Mouse (Mus musculus) thymus, postnatal 14 days (tissue): Measurements from ENCODE around the gene Hspb1.

Experiments
- DNase-seq: peaks from one replicate; pipeline ENCODE4 v3.0.0; 2021

Gene Hspb1

GRCm38 (mm10) chr5:135913201-135913600, 25.5 kb downstream of the Hspb1 start:
- DNase-seq, result peak; percentile 32

- DNase-seq, result no peak
Measured at GRCm38 (mm10) chr5:135914156-135914555, 26.4 kb downstream of the Hspb1 start.

- no peak for DNase-seq
Measured at GRCm38 (mm10) chr5:135916051-135916565, 28.4 kb downstream of the Hspb1 start.

GRCm38 (mm10) chr5:135916601-135917000, 28.9 kb downstream of the Hspb1 start:
- DNase-seq, result no peak

GRCm38 (mm10) chr5:135917327-135918058, 29.8 kb downstream of the Hspb1 start:
- DNase-seq, result no peak

GRCm38 (mm10) chr5:135918059-135918437, 30.3 kb downstream of the Hspb1 start:
- DNase-seq, result no peak

GRCm38 (mm10) chr5:135918593-135918992, 30.9 kb downstream of the Hspb1 start:
- no peak for DNase-seq

GRCm38 (mm10) chr5:135919902-135920301, 32.2 kb downstream of the Hspb1 start:
- DNase-seq, result no peak

GRCm38 (mm10) chr5:135923901-135924300, 36.2 kb downstream of the Hspb1 start:
- DNase-seq, result no peak

GRCm38 (mm10) chr5:135929685-135930424, 42.1 kb downstream of the Hspb1 start:
- no peak for DNase-seq

GRCm38 (mm10) chr5:135931526-135931925, 43.8 kb downstream of the Hspb1 start:
- DNase-seq, result no peak

GRCm38 (mm10) chr5:135932359-135932758, 44.6 kb downstream of the Hspb1 start:
- DNase-seq, result no peak

- DNase-seq, result no peak
Measured at GRCm38 (mm10) chr5:135933222-135933899, 45.6 kb downstream of the Hspb1 start.

GRCm38 (mm10) chr5:135933900-135934441, 46.3 kb downstream of the Hspb1 start:
- peak; percentile 74 for DNase-seq

- peak; percentile 99 for DNase-seq
Measured at GRCm38 (mm10) chr5:135934481-135935175, 46.9 kb downstream of the Hspb1 start, which contains the start of gene Ywhag. Gene Ywhag (minus strand): TSS chr5:135934616.

GRCm38 (mm10) chr5:135935176-135935523, 47.4 kb downstream of the Hspb1 start:
- no peak for DNase-seq

- no peak for DNase-seq
Measured at GRCm38 (mm10) chr5:135935641-135936190, 48.0 kb downstream of the Hspb1 start.
